Mouse (Mus musculus) cerebellum, adult 11-12 months (tissue): ENCODE data around the gene Scrn2.

Experiments used
- DNase-seq: peaks from one replicate; pipeline ENCODE4 v3.0.0; 2022

Gene Scrn2

DNA sequence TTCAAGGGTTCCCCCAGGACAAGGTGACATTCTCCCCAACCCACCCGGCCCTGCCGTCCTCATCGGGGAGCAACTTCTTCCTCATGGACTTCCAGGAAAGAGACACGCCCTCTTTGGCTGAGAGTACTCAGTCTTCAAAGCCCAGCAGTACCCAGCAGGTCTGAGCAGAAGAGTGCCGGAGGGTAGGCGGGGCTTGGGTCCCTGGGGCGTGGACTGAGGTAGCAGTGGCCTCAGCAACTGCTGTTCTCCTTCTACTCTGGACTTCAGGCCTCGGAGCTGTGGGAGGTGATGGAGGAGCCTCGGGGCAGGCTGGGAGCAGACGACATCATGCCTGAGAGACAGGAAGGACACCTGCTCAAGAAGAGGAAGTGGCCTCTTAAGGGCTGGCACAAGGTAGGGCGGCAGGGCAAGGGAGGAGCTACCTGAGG, 22.5 kb downstream of the Scrn2 start:
- DNase-seq = no peak

DNA sequence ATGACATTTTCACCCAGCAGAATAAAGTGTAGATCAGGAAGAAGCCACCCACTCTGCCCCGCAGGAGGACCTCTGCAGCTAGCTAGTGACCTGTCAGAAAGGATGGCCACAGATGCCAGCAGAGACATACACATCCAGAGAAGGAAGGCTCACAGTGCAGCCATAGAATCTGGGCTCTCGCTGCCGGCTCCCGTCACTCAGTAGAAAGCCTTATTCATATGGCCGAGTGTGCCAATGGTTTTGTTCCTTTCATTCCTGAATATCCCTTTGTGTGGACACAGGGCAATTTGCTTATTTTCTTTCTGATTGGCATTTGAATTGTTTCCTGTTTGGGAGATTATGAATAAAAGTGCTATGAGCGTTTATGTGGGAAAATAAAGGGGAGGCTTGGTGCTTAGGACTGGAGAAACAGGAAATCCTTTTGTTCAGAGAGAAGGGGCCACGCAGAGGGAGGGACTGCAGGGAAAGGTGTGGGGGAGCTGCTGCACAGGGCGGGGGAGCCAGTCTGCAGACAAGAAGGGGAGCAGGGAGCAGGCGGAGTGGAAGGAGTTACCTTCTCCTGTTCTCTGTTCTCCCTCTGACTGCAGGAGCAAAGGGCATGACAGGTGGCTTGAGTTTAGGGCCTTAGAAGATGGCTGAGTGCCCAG, 33.7 kb downstream of the Scrn2 start:
- DNase-seq = no peak

DNA sequence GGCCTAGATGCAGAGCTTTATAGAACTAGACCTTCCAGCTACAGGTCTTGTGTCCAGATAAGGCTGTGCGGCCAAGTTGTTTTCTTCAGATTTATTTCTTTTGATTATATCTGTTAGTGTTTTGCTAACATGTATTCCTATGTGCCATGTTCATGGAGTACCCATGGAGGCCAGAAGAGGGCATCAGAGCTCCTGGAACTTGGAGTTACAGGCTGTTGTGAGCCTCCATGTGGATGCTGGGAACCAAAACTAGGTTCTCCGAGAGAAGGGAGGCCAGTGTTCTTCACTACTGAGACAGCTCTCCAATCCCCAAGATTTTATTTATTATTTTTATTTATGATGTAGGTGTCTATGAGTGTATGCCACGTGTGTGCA, 34.2 kb downstream of the Scrn2 start:
- DNase-seq = no peak

DNA sequence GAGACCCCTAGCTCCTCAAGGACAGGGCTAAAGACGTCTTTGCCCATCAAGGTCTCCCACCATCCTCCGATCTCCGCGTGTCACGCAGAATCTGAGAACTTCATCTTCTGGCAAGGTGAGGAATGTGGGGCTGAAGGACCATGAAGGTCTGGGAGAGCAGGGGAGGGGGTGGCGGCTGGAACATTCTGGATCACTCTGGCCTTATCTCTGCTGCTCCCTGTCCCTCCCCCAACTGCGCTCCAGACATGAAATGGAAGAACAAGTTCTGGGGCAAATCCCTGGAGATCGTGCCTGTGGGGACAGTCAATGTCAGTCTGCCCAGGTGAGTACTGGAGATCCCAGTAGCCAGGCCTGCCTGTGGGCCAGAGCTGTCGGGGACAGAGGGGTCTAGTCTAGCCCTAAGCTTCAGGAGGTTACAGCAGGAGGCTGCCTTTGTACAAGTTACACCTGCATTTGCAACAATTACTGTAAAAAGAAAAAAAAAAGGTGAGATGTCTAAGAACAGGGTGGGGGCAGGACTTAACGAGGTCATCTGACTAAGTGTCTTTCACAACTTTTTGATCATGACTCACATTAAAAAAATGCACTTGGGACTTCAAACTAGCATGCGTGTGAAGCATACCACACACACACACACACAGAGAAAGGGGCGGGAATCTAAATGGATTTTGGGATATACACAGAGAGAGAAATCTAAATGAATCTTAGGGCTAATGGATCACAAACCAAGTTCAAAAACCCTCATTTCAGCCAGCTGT, 36.0 kb downstream of the Scrn2 start:
- no peak for DNase-seq

DNA sequence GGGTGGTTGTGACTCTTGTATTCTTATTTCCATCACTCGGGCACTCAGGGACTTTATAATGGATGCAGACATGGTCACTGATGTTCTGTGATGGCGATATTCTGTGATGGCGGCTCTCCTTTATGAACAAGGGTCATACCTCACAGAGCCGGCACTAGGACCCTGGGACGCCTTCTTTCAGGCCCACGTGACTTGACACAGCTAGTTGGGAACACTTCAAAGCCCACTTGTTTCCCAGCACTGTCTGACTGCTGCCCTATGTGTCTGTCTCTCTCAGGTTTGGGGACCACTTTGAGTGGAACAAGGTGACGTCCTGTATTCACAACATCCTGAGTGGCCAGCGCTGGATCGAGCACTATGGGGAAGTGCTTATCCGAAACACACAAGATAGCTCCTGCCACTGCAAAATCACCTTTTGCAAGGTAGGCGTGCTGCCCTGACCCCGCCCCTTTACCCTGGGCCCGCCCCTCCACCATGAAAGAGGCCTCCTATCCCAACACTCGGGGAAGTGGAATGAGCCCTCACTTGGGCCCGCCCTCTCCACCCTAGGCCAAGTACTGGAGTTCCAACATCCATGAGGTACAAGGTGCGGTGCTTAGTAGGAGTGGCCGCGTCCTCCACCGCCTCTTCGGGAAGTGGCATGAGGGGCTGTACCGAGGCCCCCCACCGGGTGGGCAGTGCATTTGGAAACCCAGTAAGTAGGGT, 37.1 kb downstream of the Scrn2 start:
- no peak for DNase-seq

DNA sequence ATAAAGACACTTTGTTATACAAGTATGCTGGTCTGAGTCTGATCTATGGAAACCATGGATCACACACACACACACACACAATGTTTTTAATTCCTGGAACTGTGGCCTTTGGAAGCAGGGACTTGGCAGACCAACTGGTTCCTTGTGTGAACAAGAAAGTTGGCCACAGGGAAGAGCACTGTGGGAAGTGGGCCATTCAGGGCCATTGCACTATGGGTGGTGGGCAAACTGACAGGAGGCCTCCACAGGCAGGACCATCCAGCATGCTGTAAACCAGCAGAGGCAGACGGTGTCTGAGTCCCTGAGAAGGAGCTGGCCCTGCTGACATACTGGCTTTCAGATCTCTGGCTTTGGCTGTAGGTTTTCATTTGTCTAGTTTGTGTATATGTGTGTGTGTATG, 39.6 kb downstream of the Scrn2 start:
- DNase-seq = no peak

DNA sequence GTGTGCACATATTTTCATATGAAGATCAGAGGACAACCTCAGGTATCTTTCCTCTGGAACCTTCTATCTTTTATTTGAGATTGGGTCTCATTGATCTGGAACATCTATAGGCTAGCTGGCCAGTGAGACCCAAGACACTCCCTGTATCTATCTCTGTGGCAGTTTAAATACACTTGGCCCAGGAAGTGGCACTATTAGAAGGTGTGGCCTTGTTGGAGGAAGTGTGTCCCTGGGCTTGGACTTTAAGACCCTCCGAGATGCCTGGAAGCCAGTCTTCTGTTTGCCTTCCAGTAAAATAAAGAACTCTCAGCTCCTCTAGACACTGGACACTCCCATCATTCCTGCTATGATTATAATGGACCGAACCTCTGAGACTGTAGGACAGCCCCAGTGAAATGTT, 40.0 kb downstream of the Scrn2 start:
- DNase-seq = no peak

DNA sequence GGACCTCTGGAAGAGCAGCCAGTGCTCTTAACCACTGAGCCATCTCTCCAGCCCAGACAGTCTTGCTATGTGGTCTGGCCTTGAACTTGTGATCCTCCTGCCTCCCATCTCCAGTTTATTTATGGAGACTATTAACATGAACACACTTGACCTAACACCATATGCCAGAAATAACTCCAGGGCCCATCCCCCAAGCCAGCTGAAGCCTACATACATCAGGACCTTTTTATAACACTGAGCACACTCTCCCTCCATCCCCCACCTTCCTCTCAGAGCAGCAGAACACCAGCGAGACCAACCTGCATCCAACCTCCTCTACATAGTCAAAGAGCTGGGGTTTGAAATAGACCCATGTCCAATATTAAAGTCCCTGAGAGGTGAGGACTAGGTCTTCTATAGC, 41.4 kb downstream of the Scrn2 start:
- DNase-seq = no peak

DNA sequence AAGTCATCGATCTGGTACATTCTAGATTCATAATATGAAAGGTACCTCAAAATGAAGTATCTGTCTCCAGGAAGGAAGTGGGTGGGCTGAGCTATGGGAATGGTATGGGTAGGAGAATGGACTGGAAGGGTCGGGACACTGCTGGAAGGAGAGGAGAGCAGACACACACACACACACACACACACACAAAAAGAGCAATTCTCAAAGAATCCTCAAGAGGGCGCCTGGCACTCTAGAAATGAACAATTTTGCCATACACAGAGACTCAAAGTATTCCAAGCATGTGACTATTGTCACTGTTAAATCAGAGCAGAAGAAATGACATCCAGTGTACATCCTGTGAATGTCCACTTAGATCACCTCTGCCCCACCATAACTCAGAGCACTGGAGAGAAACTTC, 42.8 kb downstream of the Scrn2 start:
- DNase-seq = no peak

DNA sequence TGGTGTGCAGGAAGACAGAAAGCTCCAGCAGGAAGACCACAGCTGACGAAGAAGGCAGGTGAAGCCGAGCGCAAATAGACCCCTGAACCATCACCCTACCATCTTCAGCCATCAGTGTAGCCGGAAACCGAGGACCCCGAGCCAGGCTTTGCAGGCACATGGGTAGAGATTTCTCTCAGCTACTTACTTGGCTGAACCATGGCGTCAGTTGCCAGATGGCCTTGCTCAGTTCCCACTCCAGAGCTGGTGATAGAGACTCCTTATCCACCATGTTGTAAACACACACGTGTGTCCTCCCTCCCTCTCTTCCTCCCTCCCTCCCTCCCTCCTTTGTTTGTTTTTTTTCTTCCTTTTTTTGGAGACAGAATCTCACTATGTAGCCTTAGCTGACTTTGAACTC, 44.5 kb downstream of the Scrn2 start:
- DNase-seq = no peak

DNA sequence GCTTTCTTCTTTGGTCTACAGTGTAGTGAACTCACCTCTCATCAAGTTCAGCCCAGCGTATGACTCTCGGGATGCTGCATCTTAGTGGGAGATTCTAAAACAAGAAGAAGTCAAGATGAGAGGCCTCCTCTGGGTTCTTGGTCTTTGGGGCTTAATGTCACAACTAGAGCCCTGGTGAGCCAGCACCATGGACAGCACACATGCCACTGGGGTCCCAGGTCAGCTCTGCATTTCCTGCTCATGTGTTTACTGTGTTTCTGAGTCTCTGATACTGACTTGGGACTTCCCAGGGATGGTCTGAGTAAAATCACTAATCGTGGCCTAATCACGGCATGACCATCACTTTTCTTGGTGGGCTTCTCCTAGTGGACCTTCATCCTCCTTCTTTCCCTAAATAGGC, 49.0 kb downstream of the Scrn2 start:
- DNase-seq = no peak

DNA sequence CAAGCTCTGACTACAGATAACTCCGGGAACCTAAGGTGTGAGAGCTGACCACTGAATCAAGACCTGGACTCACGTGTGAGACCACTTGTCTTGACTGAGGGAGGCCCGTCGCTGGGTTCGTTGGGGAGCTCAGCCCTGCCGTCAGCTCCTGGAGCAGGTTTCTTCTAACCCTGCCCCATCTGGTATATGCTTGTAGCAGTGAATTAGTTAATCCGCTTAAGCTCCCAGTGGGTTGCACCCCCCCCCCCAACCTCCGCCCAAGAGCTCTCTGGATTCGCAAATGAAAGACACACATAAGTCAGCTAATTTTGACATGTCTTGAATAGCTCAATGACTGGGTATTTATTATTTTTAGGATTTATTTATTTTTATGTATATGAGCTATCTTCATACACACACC, 50.6 kb downstream of the Scrn2 start:
- DNase-seq = no peak

DNA sequence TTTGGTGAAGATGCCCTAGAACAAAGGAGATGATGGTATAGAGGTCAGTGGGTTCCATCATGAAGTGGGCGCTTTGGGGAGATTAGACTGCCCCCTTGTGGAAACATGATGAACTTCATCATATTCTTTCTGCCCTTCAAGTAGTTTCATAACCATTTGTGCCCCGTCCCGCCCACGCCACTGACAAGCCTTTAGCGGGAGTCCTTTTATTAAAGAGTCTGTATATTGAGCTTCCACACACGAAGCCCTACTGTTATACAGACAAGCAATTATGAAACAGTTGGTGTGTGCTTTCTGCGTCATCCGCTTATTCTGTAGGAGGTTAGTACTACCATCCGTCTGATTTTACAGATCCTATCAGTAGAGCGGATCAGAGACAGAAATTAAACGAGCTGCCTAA, 53.2 kb downstream of the Scrn2 start:
- DNase-seq = peak; percentile 48
